Mouse (Mus musculus) intestine, embryonic 14.5 days (tissue): ENCODE data around the gene Tprn. TPM values are rescaled to one million over a fixed set of nuclear protein-coding genes. Genes with fewer than 3 reads are reported as not detected.

Source experiments
- ATAC-seq: fragments of 200-750 bp; cut with Nextera tagmentation; replicated peaks from 2 replicates; pipeline ENCODE4 v1.8.0; 2017; ENCODE audit warnings: low read depth, moderate number of reproducible peaks, moderate TSS enrichment, moderate library complexity; ENCODE audit not compliant: low FRiP score, low TSS enrichment
- DNase-seq: peaks from one replicate; pipeline ENCODE4 v3.0.0-alpha.2; 2018; ENCODE audit warnings: low spot score
- H3K27ac ChIP-seq: fragments of 300-500 bp; sonication (generic); 2 replicates; pipeline ENCODE4 v1.5.1; 2014; ENCODE audit warnings: low read depth, mild to moderate bottlenecking, control low read depth
- H3K27me3 ChIP-seq: fragments of 300-500 bp; sonication (generic); replicated peaks from 2 replicates; pipeline ENCODE4 v1.6.1; 2014; ENCODE audit warnings: low read length, control low read depth; ENCODE audit not compliant: control insufficient read depth, insufficient read depth
- H3K36me3 ChIP-seq: fragments of 300-500 bp; sonication (generic); 2 replicates; pipeline ENCODE4 v1.6.1; 2014; ENCODE audit warnings: low read length, control low read depth; ENCODE audit not compliant: control insufficient read depth, insufficient read depth
- H3K4me1 ChIP-seq: fragments of 300-500 bp; sonication (generic); replicated peaks from 2 replicates; pipeline ENCODE4 v1.6.1; 2014; ENCODE audit warnings: low read length, control low read depth, mixed read lengths; ENCODE audit not compliant: control insufficient read depth, insufficient read depth
- H3K4me2 ChIP-seq: fragments of 300-500 bp; sonication (generic); 2 replicates; pipeline ENCODE4 v1.6.1; 2014; ENCODE audit warnings: low read length
- H3K4me3 ChIP-seq: fragments of 300-500 bp; sonication (generic); 2 replicates; pipeline ENCODE4 v1.5.1; 2014; ENCODE audit warnings: low read depth, low read length, control low read depth, mixed read lengths
- H3K9ac ChIP-seq: fragments of 300-500 bp; sonication (generic); 2 replicates; pipeline ENCODE4 v1.6.1; 2014; ENCODE audit warnings: mild to moderate bottlenecking, low read length
- H3K9me3 ChIP-seq: fragments of 300-500 bp; sonication (generic); 2 replicates; pipeline ENCODE4 v1.6.1; 2016; ENCODE audit warnings: low read length, control low read depth; ENCODE audit not compliant: control insufficient read depth
- WGBS: fragments of 180-500 bp; shearing (Covaris S2); extraction: QIAGEN DNeasy Blood & Tissue Kit; methylation state at CpG from one replicate; pipeline ENCODE4 v1.1.7; 2014; 5-methylcytosine and 5-hydroxymethylcytosine counted together
- polyA plus RNA-seq: library from polyadenylated mRNA; unstranded; fragments of >200 nt; fragmentation: Nextera tagmentation; extraction: Ambion mirVana; gene quantifications from 2 replicates; pipeline ENCODE4 v1.2.1, GENCODE M21; 2014

The Tprn gene
- polyA plus RNA-seq, 1 experiment from 2014 or later: 7.8 TPM

- peak; percentile 77 for ATAC-seq
Measured at GRCm38 (mm10) chr2:25240723-25241437, 21.5 kb upstream of the Tprn start.

GRCm38 (mm10) chr2:25241438-25241775 is 21.0 kb upstream of the Tprn start:
- no peaks in the 10 kb centered on the region for H3K9me3 ChIP-seq
- no peak overlapping the region for H3K27ac ChIP-seq
- DNase-seq (peak; percentile 69), ATAC-seq (peak; percentile 38; the same call in 1 of the 2 replicates)
- peak overlapping the region; percentile 94 for H3K4me2 ChIP-seq
- peaks cover 5% of the 10 kb centered on the region; the same call in 1 of the 2 replicates for H3K36me3 ChIP-seq
- peak overlapping the region; percentile 48 for H3K4me3 ChIP-seq
- peaks cover 6% of the 10 kb centered on the region; the same call in 1 of the 2 replicates for H3K4me1 ChIP-seq
- WGBS: 11% methylated on average over 6 of the region's 6 CpGs
- no peak overlapping the region for H3K9ac ChIP-seq
- peaks cover 22% of the 10 kb centered on the region for H3K27me3 ChIP-seq

More at GRCm38 (mm10) chr2:25240723-25241437, 21.5 kb upstream of the Tprn start:
- Histone ChIP-seq H3K4me1 (peaks cover 6% of the 10 kb centered on the region; the same call in 1 of the 2 replicates), H3K4me3 (peak overlapping the region; percentile 48), H3K9ac (0 out of 2 replicates have a peak overlapping the region, but pooled peaks have one; percentile 6), H3K27ac (no peak overlapping the region), H3K36me3 (0 out of 2 replicates have a peak, but pooled peaks cover 5% of the 10 kb centered on the region), H3K27me3 (peaks cover 22% of the 10 kb centered on the region), H3K4me2 (peak overlapping the region; percentile 94), H3K9me3 (no peaks in the 10 kb centered on the region)
- 1% methylated on average over 29 of the region's 29 CpGs for WGBS
- DNase-seq: peak; percentile 83

- peaks cover 8% of the 10 kb centered on the region; the same call in 1 of the 2 replicates for H3K36me3 ChIP-seq
- H3K27me3 ChIP-seq: peaks cover 22% of the 10 kb centered on the region
- H3K4me2 ChIP-seq: peak within 1 kb of the TSS; percentile 94
- under 1% methylated on average over 36 of the region's 59 CpGs for WGBS
- peak within 1 kb of the TSS; percentile 48 for H3K4me3 ChIP-seq
- H3K9ac ChIP-seq: peak within 1 kb of the TSS; percentile 43
- no peak; the same call in 1 of the 2 replicates for ATAC-seq
- H3K4me1 ChIP-seq: peaks cover 6% of the 10 kb centered on the region; the same call in 1 of the 2 replicates
- no peak for DNase-seq
- H3K9me3 ChIP-seq: no peaks in the 10 kb centered on the region
- no peak within 1 kb of the TSS for H3K27ac ChIP-seq
Measured at GRCm38 (mm10) chr2:25242101-25242506, 20.3 kb upstream of the Tprn start, which contains the start of the genes Rnf208 and Cysrt1. TSS of gene Rnf208 (plus strand) at chr2:25242255. TSS of gene Cysrt1 (minus strand) at chr2:25242452.

GRCm38 (mm10) chr2:25243342-25243741 is 19.1 kb upstream of the Tprn start:
- H3K9me3 ChIP-seq: no peaks in the 10 kb centered on the region
- ATAC-seq (no peak), DNase-seq (no peak)
- no peak overlapping the region for H3K27ac ChIP-seq
- no peak overlapping the region for H3K9ac ChIP-seq
- WGBS: 69% methylated on average over 8 of the region's 8 CpGs
- H3K4me2 ChIP-seq: no peak overlapping the region
- H3K27me3 ChIP-seq: peaks cover 22% of the 10 kb centered on the region
- peaks cover 6% of the 10 kb centered on the region; the same call in 1 of the 2 replicates for H3K4me1 ChIP-seq
- H3K4me3 ChIP-seq: no peak overlapping the region
- peaks cover 13% of the 10 kb centered on the region for H3K36me3 ChIP-seq

- Histone ChIP-seq H3K9ac (no peak overlapping the region), H3K9me3 (no peaks in the 10 kb centered on the region), H3K4me3 (no peak overlapping the region), H3K27me3 (peaks cover 22% of the 10 kb centered on the region), H3K4me1 (peaks cover 6% of the 10 kb centered on the region; the same call in 1 of the 2 replicates), H3K4me2 (no peak overlapping the region), H3K36me3 (peaks cover 19% of the 10 kb centered on the region), H3K27ac (no peak overlapping the region)
- DNase-seq (no peak), ATAC-seq (no peak)
- 89% methylated on average over 4 of the region's 4 CpGs for WGBS
Measured at GRCm38 (mm10) chr2:25244144-25244543, 18.3 kb upstream of the Tprn start.

GRCm38 (mm10) chr2:25246183-25247072 is 16.0 kb upstream of the Tprn start, which contains the start of gene AL732309.1:
TSS of gene AL732309.1 (minus strand) at chr2:25246863.
- peaks cover 17% of the 10 kb centered on the region for H3K27me3 ChIP-seq
- H3K9me3 ChIP-seq: no peaks in the 10 kb centered on the region
- ATAC-seq (no peak), DNase-seq (no peak)
- H3K4me1 ChIP-seq: no peaks in the 10 kb centered on the region; the same call in 1 of the 2 replicates
- H3K9ac ChIP-seq: no peak within 1 kb of the TSS
- WGBS: 85% methylated on average over 10 of the region's 10 CpGs
- H3K4me3 ChIP-seq: no peak within 1 kb of the TSS
- H3K4me2 ChIP-seq: no peak within 1 kb of the TSS
- peaks cover 34% of the 10 kb centered on the region for H3K36me3 ChIP-seq
- no peak within 1 kb of the TSS for H3K27ac ChIP-seq

GRCm38 (mm10) chr2:25252331-25252730 is 10.1 kb upstream of the Tprn start:
- Histone ChIP-seq H3K9me3 (no peaks in the 10 kb centered on the region), H3K4me3 (no peak overlapping the region), H3K4me1 (peaks cover 11% of the 10 kb centered on the region), H3K27me3 (no peaks in the 10 kb centered on the region), H3K4me2 (no peak overlapping the region), H3K27ac (no peak overlapping the region), H3K36me3 (peaks cover 33% of the 10 kb centered on the region), H3K9ac (no peak overlapping the region)
- DNase-seq (no peak), ATAC-seq (no peak)
- 91% methylated on average over 1 of the region's 1 CpGs for WGBS

- WGBS: under 1% methylated on average over 39 of the region's 39 CpGs
- Histone ChIP-seq H3K4me1 (peaks cover 11% of the 10 kb centered on the region), H3K4me2 (peak within 1 kb of the TSS; percentile 82), H3K9ac (peak within 1 kb of the TSS; percentile 81), H3K27me3 (no peaks in the 10 kb centered on the region), H3K27ac (peak within 1 kb of the TSS; percentile 83), H3K9me3 (no peaks in the 10 kb centered on the region), H3K4me3 (peak within 1 kb of the TSS; percentile 81), H3K36me3 (peaks cover 10% of the 10 kb centered on the region; the same call in 1 of the 2 replicates)
- DNase-seq: peak; percentile 99
- ATAC-seq: peak; percentile 89
Measured at GRCm38 (mm10) chr2:25255284-25255779, 7.1 kb upstream of the Tprn start, which contains the start of gene Tmem203. TSS of gene Tmem203 (plus strand) at chr2:25255439.
